ENCODE assay signal across 26 mouse cellular contexts in genomic region chr19:59248144-59248543, GRCm38 (mm10). TPM values are rescaled to one million over a fixed set of nuclear protein-coding genes. Genes with fewer than 3 reads are reported as not detected.
DNase-seq lines count a peak whose midpoint lies in the region; ATAC-seq lines count a peak whose summit lies in the region.
"Had no signal": no experiment of that assay in that cellular context is flagged by ENCODE, and none has a peak within 500 bp of the region (broad histone marks: within the 10 kb centered on the region; RNA-seq: fewer than 3 reads in every experiment).

No protein-coding gene starts in this region.

- DNase-seq in thymus, postnatal 25 days, result peak; percentile 9
- no peak for DNase-seq in thymus, postnatal 14 days
- peak; percentile 86 for DNase-seq in adrenal gland, adult 2 months
- DNase-seq in cerebellum, adult 8-10 months, result no peak
- DNase-seq in layer of hippocampus, postnatal 25 days (ENCODE audit: extremely low spot score in 1 of 2, low spot score in 1 of 2), result no peak
- DNase-seq in kidney, postnatal 36 days, result no peak
- DNase-seq: cerebellum, adult 2 months; kidney, adult 2 months; kidney, postnatal 14 days; lung, adult 2 months had no signal

- ATAC-seq in granulocyte monocyte progenitor cell, adult 5-6 weeks (replicated peaks; ENCODE audit: poor library complexity, severe bottlenecking), result peak; percentile 17; the same call in 1 of the 2 replicates
- ATAC-seq: forebrain, embryonic 15.5 days; midbrain, embryonic 13.5 days had no signal

RNA-seq across cellular contexts. Expression of gene Slc18a2, which starts 12.6 kb away (rescaled TPM):
- 10 to 100 TPM; 10.4 to 25.8 TPM for total RNA-seq in adrenal gland, adult 2 months (2021)
- polyA plus RNA-seq in adrenal gland, adult 2 months (2012; rRNA removed), result 4.3 and 8.7 TPM in 2 replicates
- total RNA-seq in granulocyte monocyte progenitor cell, adult 5-6 weeks (2014; fragmentation: Nextera tagmentation), result 8.7 and 9.6 TPM in 2 replicates
- total RNA-seq in granulocyte monocyte progenitor cell, adult 5-6 weeks (2017), result 3.7 TPM in 2 replicates
- 1 to 10 TPM; 1.5 to 1.8 TPM for total RNA-seq in layer of hippocampus, postnatal 25 days (2021)
- polyA plus RNA-seq: erythroblast, embryonic 14.5 days had no signal

RNA-seq across cellular contexts. Expression of gene Kcnk18, which starts 29.1 kb away (rescaled TPM):
- total RNA-seq in adrenal gland, adult 2 months (2021), result not detected
- not detected in 2 replicates for polyA plus RNA-seq in adrenal gland, adult 2 months (2012; rRNA removed)
- not detected in 2 replicates for total RNA-seq in granulocyte monocyte progenitor cell, adult 5-6 weeks (2014; fragmentation: Nextera tagmentation)
- total RNA-seq in granulocyte monocyte progenitor cell, adult 5-6 weeks (2017), result not detected in 2 replicates
- total RNA-seq in layer of hippocampus, postnatal 25 days (2021), result not detected
- total RNA-seq: gastrocnemius, postnatal 4 days; left cerebral cortex, adult 8-10 months; liver, adult 2 months had no signal
- polyA plus RNA-seq: CD4-positive, CD25-positive, alpha-beta regulatory T cell, adult 4 months; cerebellum, adult 2 months; embryonic facial prominence, embryonic 12.5 days; erythroblast, embryonic 14.5 days; forebrain, embryonic 15.5 days; heart, embryonic 10.5 days; heart, postnatal 0 days; hindbrain, embryonic 12.5 days; inflammation-experienced regulatory T-cells, adult 6 months; kidney, adult 2 months; limb, embryonic 10.5 days; liver, adult 2 months; lung, adult 2 months; midbrain, embryonic 13.5 days; neural tube, embryonic 13.5 days; stomach, embryonic 14.5 days had no signal

Comparison
In these comparisons a context has a peak if more than half of its experiments do, and no peak if none do; other contexts are left out.
1. DNase-seq: peak in thymus, postnatal 25 days (single experiment) and adrenal gland, adult 2 months (single experiment); none in thymus, postnatal 14 days (single experiment), cerebellum, adult 8-10 months (single experiment), layer of hippocampus, postnatal 25 days (0 of 2) and kidney, postnatal 36 days (0 of 2).